Mouse (Mus musculus) layer of hippocampus, postnatal 10 days (tissue): Measurements from ENCODE around the gene Glis3. TPM values are rescaled to one million over a fixed set of nuclear protein-coding genes. Genes with fewer than 3 reads are reported as not detected.
A peak's percentile ranks its signal among the peaks of the same experiment; 100 is the strongest.

Experiments
- DNase-seq, 2 experiments: peaks; one replicate each; pipeline ENCODE4 v3.0.0; 2021; ENCODE audit warnings: low spot score in 2 of 2
- total RNA-seq, 2 experiments: library from RNA; stranded (reverse); gene quantifications; 2 replicates each; pipeline ENCODE4 v1.2.3; 2021

Glis3 gene
- total RNA-seq, 2 experiments from 2014 or later = 5.9 to 6.4 TPM

GRCm38 (mm10) chr19:28392838-28393237, 287.0 kb downstream of the Glis3 start:
- DNase-seq = no peak

DNA sequence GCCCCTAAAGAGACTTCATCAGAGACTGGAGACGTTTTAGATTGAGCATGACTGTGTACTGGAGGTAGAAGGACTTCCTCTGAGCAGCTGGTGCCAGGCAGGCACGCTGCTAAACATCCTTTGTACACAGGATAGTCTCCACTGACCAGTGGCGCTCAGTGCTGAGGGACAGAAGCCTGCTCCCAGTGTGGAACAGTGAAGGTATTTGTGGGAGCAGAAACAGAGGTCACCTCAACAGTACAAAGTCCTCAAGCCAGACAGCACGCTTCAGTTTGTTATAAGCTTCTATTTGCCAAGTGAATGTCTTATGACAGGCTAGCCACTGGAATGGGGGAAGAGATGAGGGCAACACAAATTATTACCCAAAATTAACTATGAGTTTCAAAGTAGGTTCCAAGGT, 289.0 kb downstream of the Glis3 start:
- DNase-seq = no peak

- DNase-seq = no peak
Observed at GRCm38 (mm10) chr19:28389146-28389545, 290.7 kb downstream of the Glis3 start.

DNA sequence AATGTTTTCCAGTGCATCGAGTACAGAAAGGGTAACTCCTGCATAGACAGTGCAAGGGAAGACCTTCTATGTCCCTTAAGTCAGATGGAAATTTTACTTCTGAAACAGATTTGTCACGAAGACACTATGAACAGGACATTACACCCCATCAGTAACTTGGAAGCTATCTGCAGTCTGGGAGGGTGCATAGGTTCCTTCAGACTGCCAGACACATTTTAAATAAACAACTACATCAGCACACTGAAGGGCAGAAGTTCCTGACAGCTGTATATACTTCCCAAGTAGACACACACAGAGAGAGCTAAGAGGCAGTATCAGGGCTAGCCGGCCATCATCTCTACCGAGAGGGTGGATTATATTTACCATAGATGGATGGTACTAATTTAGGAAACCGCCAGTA, 296.5 kb downstream of the Glis3 start:
- no peak for DNase-seq

DNA sequence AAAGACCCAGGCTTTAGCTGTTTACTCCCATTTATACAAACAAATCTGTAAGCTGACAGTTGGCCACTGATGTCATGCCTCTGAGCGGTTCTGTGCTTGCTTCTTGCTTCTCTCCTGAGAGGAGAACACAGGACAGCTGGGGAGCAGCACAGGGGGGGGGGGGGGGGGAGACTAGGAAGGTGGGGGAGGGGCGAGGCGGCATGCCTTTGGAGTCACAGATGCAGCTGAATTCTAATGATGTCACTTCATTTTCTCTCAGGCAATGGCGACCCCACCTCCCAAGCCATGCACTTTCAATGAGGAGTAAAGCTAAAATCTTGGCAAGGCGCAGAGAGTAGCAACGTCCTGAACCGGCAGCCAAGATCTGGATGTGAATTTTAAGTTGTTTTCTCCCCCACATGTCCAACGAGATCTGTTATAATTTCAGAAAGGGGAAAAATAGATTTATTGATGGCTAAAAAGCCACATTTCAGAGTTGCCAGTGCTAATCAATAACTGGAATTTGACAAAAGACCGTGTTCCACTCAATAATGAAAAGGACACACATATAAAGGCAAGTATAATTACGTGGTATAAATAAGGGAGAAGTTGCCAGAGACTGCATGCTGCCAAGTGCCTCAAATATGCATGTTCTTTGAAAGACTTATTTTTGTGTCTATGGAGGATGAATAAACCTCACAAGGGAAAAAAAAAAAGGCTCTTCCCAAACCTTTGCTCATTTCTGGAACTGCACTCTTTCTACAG, 297.5 kb downstream of the Glis3 start:
- DNase-seq = peak in 1 of 2 experiments; percentile 38

GRCm38 (mm10) chr19:28381441-28381840, 298.4 kb downstream of the Glis3 start:
- peak in 1 of 2 experiments; percentile 38 for DNase-seq

DNA sequence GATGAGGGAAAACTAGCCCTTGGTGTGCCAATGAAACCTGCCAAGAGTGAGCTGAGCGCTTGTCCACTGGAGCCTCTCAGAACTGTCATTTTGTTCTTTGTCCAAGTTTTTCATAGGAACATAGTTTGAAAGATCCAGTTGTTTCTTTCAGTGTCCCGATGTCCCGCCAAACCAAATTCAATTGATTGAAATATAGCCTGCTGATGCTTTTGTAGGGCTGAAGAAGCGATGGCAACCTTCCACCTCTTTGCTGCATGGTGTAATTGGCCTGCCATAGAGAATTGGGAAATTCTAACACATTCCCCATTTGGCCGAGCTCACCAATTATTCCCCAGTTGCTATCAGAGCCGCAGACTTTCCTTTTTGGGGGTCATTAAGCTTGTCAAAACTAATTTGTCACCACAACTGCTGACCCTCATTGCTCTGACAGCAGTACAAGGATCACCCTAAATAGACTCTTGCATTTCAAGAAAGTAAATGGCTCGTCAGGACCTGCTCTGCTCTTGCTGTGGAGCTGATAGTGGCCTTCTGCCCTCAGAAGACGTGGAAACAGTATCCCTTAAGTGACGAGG, 299.1 kb downstream of the Glis3 start:
- peak; percentile 37 to 48 for DNase-seq

- DNase-seq = no peak
Observed at GRCm38 (mm10) chr19:28377788-28378295, 302.0 kb downstream of the Glis3 start.

- no peak for DNase-seq
Observed at GRCm38 (mm10) chr19:28376401-28376800, 303.5 kb downstream of the Glis3 start.

GRCm38 (mm10) chr19:28375746-28376145, 304.1 kb downstream of the Glis3 start:
- no peak for DNase-seq

DNA sequence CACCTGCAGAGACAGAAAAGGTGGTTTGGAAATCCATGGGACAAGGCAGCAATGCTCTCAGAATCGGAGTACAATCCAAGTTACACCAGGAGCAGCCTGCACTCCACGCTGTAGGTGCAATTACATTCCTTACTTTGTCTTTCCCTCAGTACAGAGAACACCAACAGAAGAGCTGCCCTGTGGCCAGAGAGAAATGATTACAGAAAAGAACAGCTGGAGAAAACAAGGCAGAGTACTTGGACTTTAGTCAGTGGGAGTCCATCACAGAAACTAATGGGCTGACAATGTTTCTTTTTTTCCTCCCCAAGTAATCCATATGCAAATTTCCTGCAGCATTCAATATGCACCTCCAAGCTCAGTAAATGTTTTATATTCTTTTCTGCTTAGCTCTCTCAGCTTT, 305.4 kb downstream of the Glis3 start:
- DNase-seq = no peak

- no peak for DNase-seq
Observed at GRCm38 (mm10) chr19:28368215-28368614, 311.7 kb downstream of the Glis3 start.

DNA sequence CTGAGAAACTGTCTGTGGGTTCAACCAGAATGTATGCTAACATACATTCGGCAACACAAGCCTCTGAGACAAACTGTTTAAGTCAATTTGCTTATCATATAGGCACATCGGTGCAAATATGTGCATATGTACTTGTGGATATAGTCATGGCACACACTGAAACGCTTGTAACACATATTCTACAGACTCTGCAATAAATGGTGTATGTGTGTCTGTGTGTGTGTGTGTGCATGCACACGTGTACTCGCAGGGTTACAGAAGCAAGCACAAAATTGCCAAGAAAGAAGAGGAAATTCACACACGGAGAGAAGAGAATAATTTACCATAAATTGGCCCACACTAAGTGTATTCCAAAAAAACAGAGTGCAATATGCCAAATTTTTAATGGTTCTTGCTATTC, 312.6 kb downstream of the Glis3 start:
- no peak for DNase-seq

GRCm38 (mm10) chr19:28366766-28367165, 313.1 kb downstream of the Glis3 start:
- no peak for DNase-seq

GRCm38 (mm10) chr19:28365897-28366296, 314.0 kb downstream of the Glis3 start:
- peak in 1 of 2 experiments; percentile 38 for DNase-seq

- DNase-seq = no peak
Observed at GRCm38 (mm10) chr19:28360884-28361283, 319.0 kb downstream of the Glis3 start.

GRCm38 (mm10) chr19:28357595-28357994, 322.3 kb downstream of the Glis3 start:
- DNase-seq = no peak

- DNase-seq = no peak
Observed at GRCm38 (mm10) chr19:28351068-28352066, 328.5 kb downstream of the Glis3 start.

DNA sequence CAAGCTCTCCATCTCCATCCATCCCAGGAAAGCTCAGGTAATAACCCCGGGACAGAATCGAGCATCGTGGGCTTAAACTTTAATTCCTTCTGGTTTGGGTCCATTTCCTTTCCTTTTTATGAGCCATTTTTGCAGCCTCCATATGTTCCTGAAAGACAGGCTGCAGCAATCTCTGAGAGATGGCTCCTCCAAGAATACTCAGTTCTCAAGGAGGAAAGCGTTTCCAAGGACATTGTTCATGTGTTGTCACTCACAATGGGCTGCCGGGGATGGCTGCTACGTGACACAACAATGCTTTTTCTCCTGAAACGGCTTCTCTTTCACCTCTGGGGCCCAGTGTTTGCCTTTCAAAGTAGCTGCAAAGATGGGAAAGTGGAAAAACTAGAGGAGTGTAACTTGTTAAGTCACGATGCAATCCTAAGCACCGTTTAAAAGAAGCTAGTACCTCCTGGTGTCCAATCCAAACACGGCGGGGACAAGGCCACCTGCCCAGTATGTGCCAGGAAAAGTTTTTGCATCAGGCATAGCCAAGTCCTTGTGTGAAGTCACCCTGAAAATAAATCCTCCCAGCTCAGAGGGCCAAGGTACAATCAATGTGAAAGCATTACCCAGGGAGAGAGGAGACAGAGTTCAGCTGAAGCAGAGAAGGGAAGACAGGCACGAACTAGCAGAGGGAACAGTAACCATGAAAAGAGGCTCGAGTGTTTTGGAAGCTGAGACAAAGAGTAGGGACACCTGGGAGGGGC, 332.6 kb downstream of the Glis3 start:
- DNase-seq = no peak

GRCm38 (mm10) chr19:28343640-28344039, 336.2 kb downstream of the Glis3 start:
- no peak for DNase-seq

- DNase-seq = no peak
Observed at GRCm38 (mm10) chr19:28337574-28337973, 342.3 kb downstream of the Glis3 start.
